Mouse (Mus musculus): Measurements from ENCODE around the gene Tspan18. TPM values are rescaled to one million over a fixed set of nuclear protein-coding genes. Genes with fewer than 3 reads are reported as not detected.

Tspan18 gene
- total RNA-seq, 2 experiments from 2014 or later, result 37.1 to 40.1 TPM

DNA sequence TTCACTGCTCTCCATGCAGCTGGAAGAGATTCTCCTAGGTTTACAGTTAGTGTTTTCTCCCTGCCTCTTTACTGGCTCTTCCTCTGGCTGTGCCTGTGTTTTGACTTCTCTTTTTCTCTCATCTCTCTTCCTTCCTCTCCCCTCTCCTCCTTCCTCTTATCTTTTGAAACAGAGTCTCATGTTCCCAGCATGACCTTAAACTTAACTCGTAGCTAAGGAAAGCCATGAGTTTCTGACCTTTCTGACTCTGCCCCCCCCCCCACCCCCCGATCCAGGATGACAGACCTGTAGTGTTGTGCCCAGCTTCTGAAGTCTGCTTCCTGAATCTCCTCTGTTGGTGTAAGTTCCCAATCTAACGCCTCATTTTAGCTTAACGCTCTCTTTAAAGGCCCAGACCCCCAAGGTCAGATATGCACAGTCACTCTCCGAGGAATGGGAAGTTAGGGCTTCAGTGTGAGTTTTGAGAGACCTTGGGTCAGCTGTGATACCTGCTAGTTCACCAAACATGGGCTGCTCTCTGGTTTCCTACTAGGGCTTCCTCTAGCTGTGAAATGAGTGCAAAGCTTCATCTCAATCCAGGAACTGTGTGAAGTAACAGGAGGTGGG is 11.5 kb upstream of the Tspan18 start:
- DNase-seq (ENCODE audit: extremely low spot score in 1 of 2, low spot score in 1 of 2), result no peak

DNA sequence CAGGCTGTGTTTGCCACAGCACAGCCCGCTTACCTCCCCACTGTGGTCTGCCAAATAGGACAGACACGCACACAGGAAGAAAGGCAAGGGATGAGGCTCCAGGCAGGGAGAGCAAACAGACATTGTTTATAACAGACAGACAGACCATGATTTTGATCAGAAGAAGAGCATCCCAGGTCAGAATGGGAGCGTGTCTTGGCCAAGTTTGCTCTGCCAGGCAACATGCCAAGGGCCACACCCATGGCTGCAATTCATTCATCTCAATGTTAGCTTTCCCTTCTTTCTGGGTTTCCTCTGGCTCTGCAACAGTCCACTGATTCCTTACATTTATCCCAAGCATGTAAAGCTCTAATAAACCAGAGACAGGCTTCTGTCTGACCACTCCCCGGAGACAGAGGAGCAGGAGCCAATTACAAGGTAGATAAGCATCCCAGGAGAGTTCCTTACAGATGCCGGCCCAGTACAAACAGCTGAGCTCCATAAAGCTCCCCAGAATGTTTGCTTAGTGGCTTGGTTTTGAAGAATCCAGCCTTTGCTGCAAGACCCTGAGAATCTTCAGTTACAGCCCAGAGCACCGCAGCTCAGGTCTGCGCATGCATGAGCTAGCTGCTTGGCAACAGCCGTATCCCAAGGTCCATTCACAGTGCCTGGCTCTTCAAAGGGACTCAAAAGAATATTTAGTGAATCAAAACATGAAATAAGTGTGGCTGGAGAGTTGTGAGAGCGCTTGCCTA is 5.2 kb upstream of the Tspan18 start:
- DNase-seq (ENCODE audit: extremely low spot score in 1 of 2, low spot score in 1 of 2), result no peak

DNA sequence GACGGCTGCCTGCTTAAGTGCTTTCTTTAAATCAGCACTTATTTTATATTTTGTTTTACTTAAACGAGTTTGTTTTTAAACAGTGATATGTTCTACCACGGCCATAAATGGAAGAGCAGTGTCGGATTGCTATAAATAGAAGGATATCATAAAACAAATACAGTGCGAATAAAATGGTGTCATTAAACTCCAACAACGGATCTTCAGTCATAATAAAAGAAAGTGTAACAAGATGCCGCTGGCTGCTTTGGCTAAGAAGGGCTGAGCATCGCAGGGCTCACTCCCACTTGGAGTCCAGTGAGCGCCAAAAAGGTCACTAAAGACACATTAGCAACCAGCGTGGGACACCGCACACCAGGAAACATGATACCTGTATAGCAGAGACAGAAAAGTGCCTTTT is 1.7 kb upstream of the Tspan18 start:
- no peak for DNase-seq (ENCODE audit: extremely low spot score in 1 of 2, low spot score in 1 of 2)

DNA sequence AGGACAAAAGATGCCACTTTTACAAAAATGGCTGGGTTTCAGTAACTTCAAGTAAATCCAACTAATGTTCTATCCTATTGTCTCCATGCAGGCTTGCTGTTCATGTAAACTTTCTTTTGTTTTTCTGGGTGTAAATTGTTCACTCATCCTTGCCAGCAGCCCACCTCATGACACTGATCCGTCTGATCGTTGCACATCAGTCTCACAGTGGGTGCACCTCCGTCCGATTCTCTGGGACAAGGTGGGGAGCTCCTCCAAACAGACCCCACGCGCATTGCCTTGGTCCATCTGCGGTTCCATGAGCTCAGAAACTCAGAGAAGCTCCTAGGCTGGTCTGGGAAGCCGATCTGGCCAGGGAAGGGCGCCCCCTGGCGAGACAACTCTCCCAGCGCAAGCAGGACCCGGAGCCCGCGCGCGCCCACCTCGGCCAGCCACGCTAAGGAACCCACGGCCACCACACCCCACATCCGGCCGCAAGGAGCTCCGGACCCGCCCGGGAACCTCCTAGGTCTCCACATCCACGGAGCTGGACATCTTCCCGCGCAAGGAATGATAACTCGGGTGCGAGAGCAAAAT is 976 bp downstream of the Tspan18 start:
- peak; percentile 82 to 95 for DNase-seq (ENCODE audit: extremely low spot score in 1 of 2, low spot score in 1 of 2)

DNA sequence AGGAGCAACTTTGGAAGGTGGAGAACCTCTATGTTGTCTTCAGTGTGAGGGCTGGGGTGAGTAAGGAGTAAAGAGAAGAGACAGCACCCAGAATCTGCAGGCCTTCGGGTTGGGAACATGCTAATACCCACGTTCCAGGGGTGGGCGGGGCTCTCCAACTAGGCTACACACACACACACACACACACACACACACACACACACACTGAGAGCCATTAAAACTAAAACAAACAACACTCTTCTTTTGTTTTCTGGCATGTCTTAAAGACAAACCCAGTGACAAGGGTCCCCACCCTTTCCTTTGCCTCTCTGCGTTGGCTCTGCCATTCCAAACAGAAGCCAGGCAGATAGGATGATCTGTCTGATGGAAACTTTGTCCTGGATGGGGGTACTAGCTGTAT is 2.0 kb downstream of the Tspan18 start:
- no peak for DNase-seq (ENCODE audit: extremely low spot score in 1 of 2, low spot score in 1 of 2)

DNA sequence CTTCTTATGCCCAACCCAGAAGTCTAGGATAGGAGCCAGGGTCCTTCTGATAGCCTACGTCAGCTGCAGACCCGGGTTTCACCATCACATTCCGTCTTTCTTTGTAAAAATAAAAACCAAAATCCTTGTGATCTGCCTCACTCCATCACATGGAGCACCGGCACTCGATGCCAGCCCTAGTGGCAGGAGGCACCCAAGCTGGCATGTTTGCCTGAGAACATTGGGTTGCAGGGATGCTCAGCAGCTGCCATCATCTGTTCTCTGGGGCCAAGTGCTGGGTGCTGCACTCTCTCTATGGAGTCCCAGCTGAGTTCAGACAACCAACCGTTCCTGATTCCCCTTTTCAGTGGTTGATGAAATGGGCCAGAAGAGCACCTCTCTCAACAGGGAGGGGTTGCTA is 3.2 kb downstream of the Tspan18 start:
- peak in 1 of 2 experiments; percentile 39 for DNase-seq (ENCODE audit: extremely low spot score in 1 of 2, low spot score in 1 of 2)

DNA sequence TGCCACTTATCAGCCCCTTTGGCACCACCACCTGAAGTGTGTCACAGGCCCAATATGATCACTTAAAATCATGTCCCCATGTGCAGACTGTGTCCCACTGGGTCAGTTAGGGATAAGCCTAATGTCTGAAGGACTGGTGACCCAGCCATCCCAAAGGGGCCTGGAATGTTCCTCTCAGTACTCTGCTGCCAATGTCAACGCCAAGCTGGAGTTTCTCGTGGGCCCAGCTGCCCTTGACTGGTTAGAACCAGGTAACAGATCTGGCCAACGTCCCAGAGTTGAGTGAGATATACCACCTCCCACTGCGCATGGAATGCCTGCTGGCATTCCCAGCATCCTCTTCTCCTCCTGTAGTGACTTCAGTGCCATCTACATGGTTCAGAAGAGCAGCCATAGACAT is 5.2 kb downstream of the Tspan18 start:
- DNase-seq (ENCODE audit: extremely low spot score in 1 of 2, low spot score in 1 of 2), result no peak

DNA sequence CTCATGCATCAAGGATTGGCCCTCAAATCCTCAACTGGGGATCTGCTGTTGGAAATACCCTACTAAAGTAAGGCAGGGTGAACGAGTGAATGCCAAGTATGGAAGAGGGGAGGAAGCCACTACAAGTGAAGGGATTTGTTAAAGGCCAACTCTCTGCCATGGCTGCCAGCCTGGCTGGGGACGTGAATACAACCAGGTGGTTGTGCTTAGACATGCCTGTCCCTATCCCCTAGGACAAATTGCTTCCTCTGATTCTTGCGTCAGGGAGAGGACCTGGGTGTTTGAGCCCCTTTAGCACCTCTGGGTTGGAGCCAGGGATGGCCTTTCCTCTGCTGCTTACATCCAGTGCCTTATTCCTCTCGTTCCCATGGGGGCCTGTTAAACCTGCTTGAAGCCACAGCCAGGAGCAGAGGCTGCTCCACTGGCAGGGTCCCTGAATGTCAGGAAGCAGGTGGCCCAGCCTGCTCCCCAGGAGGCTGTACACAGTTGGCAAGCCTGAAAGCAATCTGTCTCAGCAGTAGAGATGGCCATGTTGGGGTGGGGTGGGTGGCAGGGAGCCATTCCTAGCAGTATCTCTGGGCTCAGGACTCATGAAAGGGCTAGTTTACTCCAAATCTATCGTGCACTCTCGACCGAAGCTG is 6.3 kb downstream of the Tspan18 start:
- no peak for DNase-seq (ENCODE audit: extremely low spot score in 1 of 2, low spot score in 1 of 2)

DNA sequence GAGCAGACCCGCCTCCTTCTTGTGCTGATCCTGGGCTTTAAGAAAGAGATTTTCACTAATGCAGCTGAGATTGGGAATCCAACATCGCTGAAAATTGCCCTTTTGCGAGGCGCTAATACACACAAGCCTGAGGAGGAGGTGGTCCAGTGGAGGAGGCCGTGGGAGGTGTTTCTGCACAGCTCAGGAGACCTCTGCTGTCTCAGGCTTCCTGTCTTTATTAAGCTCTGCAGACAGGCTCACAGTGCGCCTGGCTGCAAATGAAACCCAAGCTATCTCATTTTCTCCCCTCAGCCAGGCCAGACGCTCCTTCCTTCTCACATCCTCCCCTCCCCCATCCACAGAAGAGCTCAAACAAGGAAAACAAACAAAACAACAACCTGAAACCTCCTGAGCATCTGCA is 9.6 kb downstream of the Tspan18 start:
- DNase-seq (ENCODE audit: extremely low spot score in 1 of 2, low spot score in 1 of 2), result peak in 1 of 2 experiments; percentile 6

DNA sequence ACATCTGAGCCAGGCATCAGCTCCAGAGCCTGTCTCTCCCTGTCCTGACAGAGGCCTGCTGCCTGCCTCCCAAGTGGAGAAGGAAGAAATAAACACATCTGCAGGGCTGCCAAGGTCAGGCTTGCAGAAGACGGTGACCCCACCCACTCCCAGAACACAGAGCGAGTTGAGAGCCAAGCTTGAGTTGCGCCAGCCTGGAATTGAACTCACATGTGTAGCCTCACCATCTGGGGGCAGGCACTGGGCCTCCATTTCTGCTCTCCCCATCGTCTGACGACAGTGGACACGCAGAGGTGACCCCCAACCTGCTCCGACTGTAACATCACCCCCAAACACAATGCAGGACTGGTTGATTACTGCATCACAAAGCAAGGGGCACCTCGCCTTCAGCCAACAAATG is 12.4 kb downstream of the Tspan18 start:
- no peak for DNase-seq (ENCODE audit: extremely low spot score in 1 of 2, low spot score in 1 of 2)

DNA sequence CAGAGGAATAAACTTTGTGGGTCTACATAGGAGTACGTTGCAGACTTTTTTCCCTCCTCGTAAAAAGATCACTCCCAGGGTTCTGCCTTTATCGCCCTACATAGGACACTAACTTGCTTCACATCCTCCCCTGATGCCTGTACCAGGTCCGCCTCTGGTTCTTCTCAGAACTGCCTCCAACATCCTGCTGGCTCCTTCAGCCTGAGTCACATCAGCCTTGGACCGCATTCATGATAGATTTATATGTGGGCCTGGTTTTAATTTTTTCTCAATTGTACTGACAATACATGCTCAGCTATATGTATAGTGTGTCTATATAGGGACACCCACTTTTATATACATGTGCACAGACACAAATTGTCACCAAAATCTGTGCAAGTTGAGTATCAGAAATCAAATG is 14.0 kb downstream of the Tspan18 start:
- DNase-seq (ENCODE audit: extremely low spot score in 1 of 2, low spot score in 1 of 2), result no peak

DNA sequence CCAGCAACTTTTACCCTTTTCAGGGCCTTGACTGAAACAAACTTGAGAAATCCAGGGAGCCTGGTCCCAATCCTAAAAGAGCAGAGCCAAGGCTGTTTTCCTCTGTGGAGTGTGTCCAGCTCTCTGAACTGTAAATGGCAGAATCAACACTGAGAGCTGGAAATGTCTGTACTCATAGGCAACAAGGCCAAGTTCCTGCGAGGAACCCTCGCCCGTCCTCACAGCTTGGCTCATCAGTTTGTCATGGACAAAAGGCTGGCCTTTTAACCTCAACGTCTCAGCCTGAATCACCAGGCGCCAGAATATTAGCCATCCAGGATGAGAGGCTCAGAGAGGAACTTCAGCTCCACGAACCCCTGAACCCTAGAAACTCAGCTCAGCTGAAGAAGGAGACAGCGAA is 14.7 kb downstream of the Tspan18 start:
- DNase-seq (ENCODE audit: extremely low spot score in 1 of 2, low spot score in 1 of 2), result peak in 1 of 2 experiments; percentile 5

DNA sequence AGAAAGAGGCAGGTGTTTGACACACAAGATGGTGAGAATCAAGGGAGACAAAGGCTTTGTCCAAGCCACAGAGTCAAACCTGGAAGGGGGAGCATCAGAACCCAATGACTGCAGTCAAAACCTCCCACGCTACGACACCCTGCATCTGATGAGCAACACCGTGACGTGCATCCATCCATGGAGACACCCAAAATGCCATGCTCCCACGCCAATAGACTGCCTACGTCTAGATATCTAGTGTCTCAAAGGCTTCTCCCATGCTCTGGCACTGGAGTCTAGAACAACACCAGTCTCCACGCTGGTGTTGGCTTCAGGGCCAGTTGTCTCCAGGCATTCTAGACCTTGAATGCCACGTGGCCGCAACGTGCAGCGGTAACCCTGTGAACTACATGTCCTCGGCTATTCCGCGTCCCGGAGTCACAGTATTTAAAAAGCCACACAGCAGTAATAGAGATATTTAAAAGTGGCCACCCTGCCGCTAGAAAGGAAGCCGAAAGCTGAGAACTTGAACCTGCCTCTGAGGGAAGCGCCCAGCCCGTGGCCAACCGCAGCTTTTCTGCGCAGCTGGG is 15.4 kb downstream of the Tspan18 start:
- peak in 1 of 2 experiments; percentile 4 for DNase-seq (ENCODE audit: extremely low spot score in 1 of 2, low spot score in 1 of 2)

DNA sequence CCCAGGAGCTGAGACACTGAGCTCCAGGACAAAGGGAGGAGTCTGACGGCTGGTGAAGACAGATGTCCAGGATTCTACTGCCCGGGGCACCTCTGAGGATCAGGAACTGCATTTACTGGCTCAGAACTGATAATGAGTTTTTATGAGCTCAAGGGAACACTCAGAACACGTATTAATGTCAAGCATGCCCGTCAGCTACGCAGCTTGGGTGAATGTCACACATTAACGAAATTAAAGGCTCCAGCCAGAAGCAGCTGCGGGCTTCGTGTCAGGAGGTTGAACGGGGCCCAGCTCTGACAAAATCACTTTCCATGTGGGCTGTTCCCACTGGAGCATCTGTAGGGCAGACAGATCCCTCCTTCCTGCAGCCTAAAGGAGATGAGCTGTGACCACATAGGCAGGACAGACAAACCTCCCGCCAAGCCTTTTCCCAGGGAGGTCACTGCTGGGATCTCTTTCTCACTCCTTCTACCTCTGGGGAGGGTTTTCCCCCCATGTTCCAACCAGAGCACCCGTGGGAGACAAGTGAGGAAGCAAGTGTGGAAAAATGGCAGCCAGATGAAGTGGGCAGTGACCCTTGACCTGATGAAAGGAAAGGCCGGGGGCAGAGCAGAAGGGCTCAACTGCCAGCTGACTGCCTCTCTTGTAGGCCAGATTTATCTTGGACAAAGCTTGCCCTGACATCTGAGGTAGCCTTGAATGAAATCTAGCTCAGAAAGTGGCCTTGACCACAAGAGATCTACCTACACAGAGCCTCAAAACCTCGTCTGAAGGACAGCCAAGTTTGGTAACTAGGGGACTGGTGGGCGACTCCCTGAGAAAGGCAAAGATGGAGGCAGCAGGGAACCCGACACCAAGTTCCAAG is 20.3 kb downstream of the Tspan18 start:
- DNase-seq (ENCODE audit: extremely low spot score in 1 of 2, low spot score in 1 of 2), result no peak

DNA sequence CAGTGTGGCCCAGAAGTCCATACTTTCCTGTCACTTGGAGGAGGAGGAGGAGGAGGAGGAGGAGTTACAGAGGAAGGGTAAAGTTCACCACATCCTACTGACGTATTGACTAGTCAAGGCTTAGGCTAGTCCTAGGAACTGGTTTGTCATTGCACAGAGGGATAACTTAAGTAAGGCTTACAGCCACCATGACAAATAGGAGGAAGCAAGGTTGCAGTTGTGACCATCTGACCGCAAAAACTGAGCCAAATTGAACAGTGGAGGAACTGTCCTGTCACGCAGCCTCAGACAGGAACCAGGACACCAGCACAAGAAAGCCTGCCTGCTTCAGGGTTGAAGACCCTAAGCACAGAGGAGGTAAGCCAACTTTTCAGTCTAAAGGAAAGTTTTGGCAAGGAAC is 21.8 kb downstream of the Tspan18 start:
- DNase-seq (ENCODE audit: extremely low spot score in 1 of 2, low spot score in 1 of 2), result no peak

DNA sequence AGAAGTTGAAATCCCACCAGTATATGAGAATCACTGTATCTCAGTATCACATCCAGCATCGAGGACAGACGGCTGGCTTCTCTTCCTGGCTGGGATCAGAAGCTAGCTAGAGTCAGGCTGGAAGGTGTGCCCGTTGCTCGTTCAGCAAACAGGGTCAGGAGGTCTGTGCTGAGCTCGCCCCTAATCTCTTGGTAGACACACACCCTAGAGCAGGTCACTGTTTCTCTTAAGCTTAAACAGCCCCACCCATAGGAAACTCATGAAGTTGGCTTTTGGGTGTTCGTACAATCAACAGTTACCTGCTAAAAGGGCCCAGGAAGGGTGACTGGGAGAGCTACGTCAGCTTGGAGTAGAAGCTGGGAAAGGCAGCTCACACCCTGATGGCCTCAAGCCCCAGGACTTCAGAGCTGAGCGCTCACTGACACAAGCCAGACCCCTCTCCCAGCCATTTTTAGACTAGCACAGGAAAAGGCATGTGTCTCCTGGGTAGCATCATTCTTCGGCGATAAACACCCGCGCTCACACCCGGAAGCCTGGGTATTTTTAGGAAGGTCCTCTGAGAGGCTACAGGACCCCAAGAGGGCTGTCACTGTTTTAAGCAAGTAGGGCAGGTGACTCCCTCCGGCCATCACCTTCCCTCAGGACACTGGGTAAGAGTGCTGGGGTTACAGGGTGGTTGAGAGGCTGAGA is 24.4 kb downstream of the Tspan18 start:
- no peak for DNase-seq (ENCODE audit: extremely low spot score in 1 of 2, low spot score in 1 of 2)

DNA sequence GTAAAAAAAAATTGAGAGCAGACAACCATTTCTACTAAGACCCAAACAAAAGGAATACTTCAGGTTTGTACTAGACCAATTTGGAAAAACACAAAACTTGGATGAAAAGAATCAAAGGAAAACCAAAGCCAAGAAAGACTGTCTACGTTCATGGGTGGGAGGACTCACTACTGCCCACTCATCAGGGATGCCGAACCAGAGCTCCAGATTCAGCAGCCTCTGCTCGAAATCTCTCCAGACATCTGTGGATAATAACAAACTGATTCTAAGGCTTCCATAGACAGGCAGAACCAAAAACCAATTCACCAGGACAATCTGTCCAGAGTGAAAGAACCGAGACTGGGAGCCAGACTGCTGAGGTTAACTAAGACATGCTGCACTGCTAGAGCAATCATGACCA is 27.4 kb downstream of the Tspan18 start:
- DNase-seq (ENCODE audit: extremely low spot score in 1 of 2, low spot score in 1 of 2), result no peak

DNA sequence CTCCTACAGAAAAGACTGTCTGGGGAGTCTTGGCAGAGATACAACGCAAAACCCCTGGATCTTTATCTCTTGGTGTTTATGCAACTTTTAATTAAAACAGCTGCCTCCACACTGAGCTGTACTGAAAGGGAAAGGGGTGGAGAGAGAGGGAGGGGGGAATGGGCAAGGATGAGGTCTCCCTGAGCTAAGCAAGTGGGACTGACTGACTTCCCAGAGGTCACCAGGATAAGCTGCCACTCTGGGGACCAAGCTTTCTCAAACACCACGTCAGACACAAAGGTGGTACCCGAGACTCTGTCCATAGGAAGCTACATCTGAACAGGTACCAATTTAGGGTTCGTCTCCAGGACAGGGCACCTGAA is 30.1 kb downstream of the Tspan18 start:
- DNase-seq (ENCODE audit: extremely low spot score in 1 of 2, low spot score in 1 of 2), result no peak

DNA sequence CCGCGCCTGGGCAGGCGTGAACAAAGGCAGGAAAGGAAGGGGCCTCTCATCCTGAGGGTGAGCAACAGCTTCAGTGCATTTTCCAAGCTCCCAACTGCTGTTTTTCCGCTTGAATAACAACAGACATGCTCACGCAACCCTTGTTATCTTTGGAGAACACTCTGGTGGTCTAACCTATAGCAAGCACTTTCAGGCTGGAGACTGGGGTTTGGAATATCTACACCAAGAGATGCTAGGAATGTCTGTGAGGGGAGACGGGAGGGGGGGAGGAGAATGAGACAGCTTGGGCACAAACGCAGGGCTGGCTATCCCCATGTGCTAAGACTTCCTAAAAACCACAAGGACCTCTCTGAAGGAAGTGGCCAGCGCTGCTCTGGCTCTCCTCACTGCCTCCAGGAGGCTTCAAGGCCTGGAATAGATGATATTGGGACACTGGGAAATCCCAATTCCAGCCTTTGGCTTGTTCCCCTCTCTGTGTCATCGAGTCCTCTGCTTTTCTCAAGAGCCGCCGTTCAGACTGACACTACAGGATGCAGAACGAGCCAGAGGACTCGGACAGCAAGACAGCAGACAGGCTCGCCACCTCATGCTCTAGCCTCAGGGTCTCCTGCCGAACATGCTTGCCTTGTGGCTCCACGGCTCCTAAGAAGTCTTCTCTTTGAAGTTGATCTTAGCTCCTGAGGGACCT is 30.6 kb downstream of the Tspan18 start:
- no peak for DNase-seq (ENCODE audit: extremely low spot score in 1 of 2, low spot score in 1 of 2)
